Mouse (Mus musculus): ENCODE measurements around the gene Atp6ap1.

Gene Atp6ap1

DNA sequence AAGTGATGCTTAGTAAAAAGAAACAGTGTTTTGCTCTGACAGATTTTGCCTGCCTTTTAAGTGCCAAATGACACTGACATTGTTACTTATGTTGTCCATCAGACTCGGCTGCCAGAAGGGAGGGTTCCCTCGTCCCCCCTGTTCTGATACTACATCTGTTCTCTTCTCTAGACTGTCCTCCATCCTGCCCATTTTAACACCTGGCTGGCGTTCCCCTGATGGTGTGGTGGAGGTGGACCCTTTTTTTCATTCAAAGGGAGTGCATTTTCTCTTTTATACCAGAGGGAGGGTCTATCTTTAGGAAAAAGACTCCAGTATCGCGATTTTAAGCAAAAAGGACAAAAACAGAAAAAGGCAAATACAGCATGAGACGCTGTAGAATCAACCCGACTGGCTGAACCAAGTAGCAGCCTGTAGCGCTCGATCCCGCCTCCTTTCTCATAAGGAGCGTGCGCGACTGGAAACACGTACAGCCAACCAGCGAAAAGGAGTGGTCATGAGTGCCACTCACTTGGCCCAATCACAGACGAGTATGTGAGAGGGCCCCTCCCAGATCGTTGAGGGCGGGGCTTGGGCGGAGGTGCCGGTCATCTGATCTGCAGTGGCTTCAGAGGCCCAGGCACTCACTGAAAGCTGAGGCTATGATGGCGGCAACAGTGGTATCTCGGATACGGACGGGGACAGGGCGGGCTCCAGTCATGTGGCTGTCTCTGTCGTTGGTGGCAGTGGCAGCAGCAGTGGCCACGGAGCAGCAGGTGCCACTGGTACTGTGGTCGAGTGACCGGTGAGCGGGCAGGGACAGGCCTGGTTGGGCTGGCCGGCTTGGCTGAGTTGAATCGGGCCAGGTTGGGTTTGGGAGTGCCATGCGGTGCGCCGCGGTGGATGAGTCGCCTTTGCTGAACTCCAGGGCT, at the start of gene Atp6ap1:
TSS of gene Atp6ap1 (plus strand) at position 560 of the 911 bp plus-strand sequence.
- DNase-seq (ENCODE audit: low spot score in 2 of 2), result peak; percentile 94 to 95

- peak; percentile 55 to 63 for DNase-seq (ENCODE audit: low spot score in 2 of 2)
Observed at GRCm38 (mm10) chrX:74248651-74249050, 48.2 kb upstream of the Atp6ap1 start.

DNA sequence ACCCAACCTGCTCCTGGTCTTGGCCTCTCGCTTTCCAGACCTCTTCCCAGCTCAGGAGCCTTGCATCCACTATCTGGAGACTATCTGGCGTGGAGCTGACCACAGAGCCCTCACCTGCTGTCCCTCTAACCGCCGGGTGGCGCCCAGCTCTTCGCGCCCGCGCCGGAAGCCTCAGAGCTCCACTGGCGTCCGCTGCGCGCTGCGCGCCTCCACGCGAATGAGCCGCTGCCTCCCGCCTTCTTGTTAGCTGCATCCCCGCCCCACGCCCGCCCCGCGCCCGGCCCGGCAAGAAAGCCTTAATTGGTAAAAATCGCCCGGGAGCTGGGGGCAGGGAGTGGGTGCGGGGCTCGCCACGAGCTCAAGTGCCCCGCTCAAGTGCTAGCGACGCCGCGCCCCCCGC, 47.3 kb upstream of the Atp6ap1 start, which contains the start of gene Flna:
TSS of gene Flna (minus strand) at position 206 of the 400 bp plus-strand sequence.
- DNase-seq (ENCODE audit: low spot score in 2 of 2), result peak; percentile 72 to 74

DNA sequence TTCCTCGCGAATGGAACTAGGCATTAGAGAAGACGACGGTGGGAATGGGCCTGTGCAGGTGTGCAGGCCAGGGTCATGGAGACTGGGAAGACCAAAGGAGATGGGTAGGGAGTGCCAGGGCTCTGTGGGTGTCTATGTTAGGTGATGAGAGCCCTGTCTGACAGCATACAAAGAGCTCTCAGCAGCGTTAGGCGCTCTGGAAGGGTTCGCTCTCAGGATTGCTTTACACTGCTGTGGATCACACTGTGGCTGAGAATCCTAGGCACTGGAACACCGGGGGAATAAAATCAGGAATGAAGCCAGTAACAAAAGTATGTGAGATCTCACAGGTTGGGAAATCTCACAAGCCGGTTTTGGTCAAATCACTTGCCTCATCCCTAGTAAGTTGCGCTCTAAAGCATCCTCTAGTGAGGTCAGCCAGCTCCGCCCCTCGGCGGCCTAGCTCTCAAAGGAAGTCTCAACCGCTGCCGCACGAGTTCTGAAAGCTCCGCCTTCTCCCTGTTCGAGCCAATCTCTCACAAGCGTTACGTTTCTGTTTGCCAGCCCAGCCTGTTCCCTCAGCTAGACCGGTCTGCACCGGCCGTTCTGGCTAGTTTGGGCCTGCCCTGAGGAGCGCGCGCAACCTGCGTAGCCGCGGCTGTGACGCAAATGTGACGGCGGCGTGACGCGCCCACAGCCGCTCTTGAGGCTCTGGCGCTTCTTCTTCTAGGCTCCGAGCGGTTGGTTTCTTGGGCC, 42.6 kb upstream of the Atp6ap1 start, which contains the start of gene Emd:
TSS of gene Emd (plus strand) at position 535 of the 735 bp plus-strand sequence.
- peak; percentile 93 for DNase-seq (ENCODE audit: low spot score in 2 of 2)

GRCm38 (mm10) chrX:74254888-74255565, 41.9 kb upstream of the Atp6ap1 start:
- no peak for DNase-seq (ENCODE audit: low spot score in 2 of 2)

DNA sequence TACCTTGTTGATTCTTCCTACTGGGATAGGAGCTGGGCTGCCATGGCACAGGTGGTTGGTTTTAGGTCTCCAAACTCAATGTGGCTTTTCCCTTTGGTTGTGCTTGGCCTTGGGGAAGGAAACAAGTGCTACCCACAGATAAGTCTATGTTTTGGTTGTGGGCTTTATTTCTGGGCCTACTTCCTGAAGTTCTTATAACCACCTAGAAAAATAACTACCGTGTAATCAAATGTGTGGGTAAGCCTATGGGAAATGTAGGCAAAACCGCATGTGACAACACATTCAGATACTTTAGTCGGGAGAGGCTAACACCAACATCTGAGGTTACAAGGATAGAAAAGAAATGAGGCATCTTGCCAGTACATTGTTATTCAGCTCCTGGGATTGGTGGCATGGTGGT, 39.2 kb upstream of the Atp6ap1 start:
- no peak for DNase-seq (ENCODE audit: low spot score in 2 of 2)

DNA sequence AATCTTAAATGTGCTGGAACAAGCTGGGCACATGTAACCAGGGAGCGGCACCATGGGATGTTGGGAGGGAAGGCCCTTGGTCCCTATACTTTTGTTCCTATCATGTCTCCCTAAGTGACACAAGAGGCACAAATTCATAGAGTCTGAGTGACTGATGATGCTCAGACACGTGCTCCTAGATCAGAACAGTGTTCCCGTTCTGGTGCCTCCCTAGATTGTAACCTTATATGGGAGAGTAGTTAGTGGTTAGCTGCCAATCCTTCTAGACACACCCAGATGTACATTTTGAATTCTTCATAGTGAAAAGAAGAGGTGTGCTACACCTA, 27.2 kb upstream of the Atp6ap1 start:
- DNase-seq (ENCODE audit: low spot score in 2 of 2), result no peak

GRCm38 (mm10) chrX:74270062-74270901, 26.6 kb upstream of the Atp6ap1 start, which contains the start of gene Rpl10:
TSS of gene Rpl10 (plus strand) at chrX:74270812.
- DNase-seq (ENCODE audit: low spot score in 2 of 2), result peak; percentile 91 to 92

GRCm38 (mm10) chrX:74270902-74271551, 25.9 kb upstream of the Atp6ap1 start:
- peak in 1 of 2 experiments; percentile 17 for DNase-seq (ENCODE audit: low spot score in 2 of 2)

DNA sequence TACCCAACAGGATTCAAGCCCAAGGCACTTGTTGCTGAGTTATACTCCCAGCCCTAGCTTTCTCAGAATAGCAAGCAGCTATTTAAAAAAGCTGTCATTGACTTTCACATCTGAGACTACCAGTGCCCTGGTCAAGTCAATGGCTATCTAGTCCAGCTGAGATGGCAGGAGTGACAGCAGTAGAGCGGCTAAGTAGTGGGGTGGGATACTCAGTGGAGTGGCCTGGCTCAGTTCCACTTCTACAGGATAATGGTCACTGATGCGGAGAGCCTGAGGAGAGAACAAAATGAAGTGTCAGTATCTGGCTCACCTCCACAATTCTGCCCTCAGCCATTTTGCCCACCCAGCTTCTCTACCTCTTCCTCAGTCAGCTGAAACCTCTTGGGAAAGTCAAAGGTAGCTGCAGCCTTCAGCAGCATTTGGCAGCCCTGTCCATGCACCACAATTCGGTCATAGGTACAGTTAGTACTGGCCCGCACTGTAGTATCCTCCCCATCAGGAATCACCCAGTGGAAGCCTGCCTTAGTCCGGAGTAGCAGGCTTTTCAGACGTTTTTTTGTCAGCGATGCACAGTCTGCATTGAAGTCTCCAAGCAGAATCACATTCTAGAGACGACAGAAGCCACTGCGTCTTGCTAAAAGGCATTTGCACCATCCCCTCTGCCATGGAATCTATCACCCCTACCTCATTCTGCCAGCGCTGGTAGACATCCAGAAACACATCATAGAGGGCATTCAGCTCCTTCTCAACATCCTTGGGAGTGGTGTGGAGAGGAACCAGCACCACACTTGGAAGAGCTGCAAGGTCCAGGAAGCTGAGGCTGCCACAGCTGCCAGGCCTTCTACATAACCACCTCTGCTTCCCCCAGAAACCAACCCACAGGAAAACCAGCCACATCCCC, 23.2 kb upstream of the Atp6ap1 start:
- DNase-seq (ENCODE audit: low spot score in 2 of 2), result no peak

GRCm38 (mm10) chrX:74277916-74278315, 19.0 kb upstream of the Atp6ap1 start:
- DNase-seq (ENCODE audit: low spot score in 2 of 2), result no peak

DNA sequence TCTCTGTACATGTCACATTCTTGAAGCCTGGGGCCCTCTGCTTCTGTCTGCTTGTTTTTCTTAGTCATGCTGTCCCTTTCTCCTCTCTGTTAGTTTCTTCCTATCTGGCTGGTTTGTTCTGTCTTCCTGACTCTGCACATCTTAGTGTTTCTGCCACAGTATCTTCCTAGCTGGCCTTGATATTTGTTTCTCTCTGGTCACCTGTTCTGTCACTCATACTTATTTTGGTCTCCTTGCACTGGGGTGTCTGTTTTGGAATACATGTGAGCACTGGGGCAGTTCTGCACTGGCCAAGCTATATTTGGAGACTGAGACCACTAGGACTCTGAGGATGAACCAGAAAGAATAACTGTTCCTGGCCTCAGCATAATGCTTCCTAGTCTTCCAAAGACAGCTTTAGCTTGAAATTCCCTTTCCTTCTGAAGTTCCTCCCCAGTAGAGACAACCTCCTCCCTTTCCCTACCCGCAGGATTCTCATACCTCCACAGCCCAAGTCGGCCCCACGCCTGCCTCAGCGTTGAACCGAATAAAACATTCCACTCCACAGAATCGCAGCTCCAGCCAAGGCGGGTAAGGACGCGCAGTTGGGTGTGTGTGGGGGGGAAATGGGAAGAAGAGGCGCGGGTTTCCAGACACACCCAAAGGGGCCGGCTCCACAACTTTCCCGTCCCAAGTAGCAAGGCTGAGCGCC, 15.7 kb upstream of the Atp6ap1 start:
- no peak for DNase-seq (ENCODE audit: low spot score in 2 of 2)

DNA sequence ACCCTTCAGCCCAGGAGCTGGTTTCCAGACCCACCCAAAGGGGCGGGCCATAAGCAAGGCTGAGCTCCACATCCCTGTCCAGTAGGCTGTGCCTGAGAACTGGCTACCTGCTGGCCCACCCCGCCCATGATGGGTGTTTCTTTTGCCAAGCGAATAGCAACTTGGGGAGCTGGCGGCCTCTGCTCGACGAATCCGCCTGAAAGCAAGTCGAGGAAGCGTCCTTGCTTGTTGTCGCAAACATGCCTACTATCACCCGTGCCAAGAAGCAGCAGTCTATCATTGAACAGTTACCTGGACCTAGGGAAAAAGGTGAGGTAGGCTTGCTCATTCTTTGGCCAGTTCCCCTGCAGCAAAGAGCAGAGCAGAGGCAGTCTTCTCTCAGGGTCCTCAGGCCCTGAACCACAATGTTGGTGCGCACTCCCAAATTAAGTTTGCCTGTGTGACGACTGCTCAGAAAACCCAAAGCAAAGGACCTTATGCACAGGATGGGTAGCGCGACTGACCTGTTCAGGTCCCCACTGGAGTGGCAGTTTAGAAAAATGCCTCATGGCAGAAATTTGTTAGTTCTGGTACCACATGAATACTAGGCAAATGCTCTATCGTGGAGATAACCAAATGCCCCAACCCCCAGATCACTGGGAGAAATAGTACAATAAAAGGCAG, 15.0 kb upstream of the Atp6ap1 start, which contains the start of the genes Taz and Dnase1l1:
TSS of gene Taz (plus strand) at position 181 of the 663 bp plus-strand sequence.
TSS of gene Dnase1l1 (minus strand) at position 606 of the 663 bp plus-strand sequence.
- DNase-seq (ENCODE audit: low spot score in 2 of 2), result peak; percentile 82

- peak; percentile 84 to 88 for DNase-seq (ENCODE audit: low spot score in 2 of 2)
Observed at GRCm38 (mm10) chrX:74282395-74283091, 14.4 kb upstream of the Atp6ap1 start.

- DNase-seq (ENCODE audit: low spot score in 2 of 2), result no peak
Observed at GRCm38 (mm10) chrX:74283092-74283437, 13.8 kb upstream of the Atp6ap1 start.

DNA sequence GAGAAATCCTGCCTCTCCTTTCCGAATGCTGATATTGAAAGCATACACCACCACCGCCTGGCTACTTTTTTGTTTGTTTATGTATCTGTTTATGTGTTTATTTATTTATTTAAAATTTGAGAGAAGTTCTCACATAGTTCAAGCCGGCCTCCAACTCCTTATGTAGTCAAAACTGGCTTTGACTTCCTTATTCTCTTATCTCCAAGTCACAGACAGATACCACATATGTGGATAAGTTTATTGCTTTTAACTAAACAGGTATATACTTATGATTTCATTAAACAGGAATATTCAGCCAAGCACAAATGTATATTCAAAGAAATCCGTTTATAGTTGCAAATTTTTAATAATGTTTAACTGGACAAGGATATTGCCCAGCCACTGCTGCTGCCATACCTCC, 3.5 kb upstream of the Atp6ap1 start:
- DNase-seq (ENCODE audit: low spot score in 2 of 2), result no peak

DNA sequence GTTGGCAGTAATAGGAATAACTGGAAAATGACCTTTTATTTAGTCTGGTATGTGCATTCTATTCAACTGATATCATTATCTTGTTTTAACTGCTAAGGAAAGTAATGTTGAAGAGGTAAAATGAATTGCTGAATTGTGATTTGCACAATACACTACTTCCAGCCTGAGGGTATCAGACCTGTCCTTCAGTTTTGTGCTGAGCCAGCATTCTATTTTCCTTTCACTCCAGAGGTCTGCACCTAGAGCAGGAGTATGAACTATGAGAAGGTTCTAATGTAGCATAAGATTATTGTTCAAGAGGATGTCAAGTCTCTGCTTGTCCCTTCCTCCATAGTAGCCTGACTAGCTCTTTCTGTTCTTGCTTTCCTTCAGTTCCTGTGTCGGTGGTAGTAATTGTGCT, 1.5 kb downstream of the Atp6ap1 start:
- DNase-seq (ENCODE audit: low spot score in 2 of 2), result no peak

DNA sequence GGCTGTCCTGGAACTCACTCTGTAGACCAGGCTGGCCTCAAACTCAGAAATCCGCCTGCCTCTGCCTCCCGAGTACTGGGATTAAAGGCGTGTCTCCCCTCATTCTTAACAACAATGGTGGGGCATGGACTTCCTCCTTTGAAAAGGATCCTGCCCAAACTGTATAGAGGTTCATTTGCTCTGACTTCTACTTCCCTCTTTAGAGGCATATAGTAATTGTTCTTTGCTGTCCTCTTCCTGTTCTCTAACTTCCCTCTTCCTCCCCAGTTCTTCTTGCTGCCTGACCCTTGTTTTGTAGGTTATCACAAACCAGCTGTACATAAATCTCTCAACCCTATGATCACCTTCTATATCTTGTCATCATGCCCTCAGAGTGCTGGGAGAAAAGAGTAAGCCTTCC, 2.8 kb downstream of the Atp6ap1 start:
- peak; percentile 17 to 41 for DNase-seq (ENCODE audit: low spot score in 2 of 2)

All from spleen, postnatal 36 days (tissue).